Comparison of ENCODE assay signal across 22 mouse cellular contexts in the genomic region with DNA sequence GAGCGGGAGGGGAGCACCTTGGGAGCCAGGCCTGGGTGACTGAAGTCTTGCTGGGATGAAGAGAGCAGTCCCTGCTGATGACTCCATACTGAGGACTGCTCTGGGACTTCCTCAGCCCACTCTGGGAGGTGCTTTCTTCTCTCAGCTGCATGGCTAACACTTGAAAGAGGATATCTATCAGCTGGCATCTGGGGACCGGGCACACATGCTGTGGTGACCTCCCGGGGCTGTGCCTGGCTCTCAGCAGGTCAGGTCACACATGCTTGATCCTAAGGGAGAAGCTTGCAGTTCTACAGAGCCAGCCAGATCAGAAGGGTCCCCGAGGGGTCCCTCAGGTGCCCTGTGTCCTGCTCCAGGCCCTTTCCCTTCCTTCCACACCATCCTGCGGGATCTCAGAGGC. TPM values are rescaled to one million over a fixed set of nuclear protein-coding genes. Genes with fewer than 3 reads are reported as not detected.
A peak's percentile ranks its signal among the peaks of the same experiment; 100 is the strongest.
DNase-seq lines count a peak whose midpoint lies in the region; ATAC-seq and TF ChIP-seq lines count a peak whose summit lies in the region.
"Had no signal": no experiment of that assay in that cellular context is flagged by ENCODE, and none has a peak within 500 bp of the region (broad histone marks: within the 10 kb centered on the region; RNA-seq: fewer than 3 reads in every experiment).

No protein-coding gene starts in this region.

- H3K4me3 ChIP-seq in heart, embryonic 15.5 days, result no peak overlapping the region
- no peak overlapping the region for H3K4me3 ChIP-seq in lung, embryonic 14.5 days (ENCODE audit: low read depth, low read length)
- H3K4me3 ChIP-seq in limb, embryonic 13.5 days, result no peak overlapping the region
- no peak overlapping the region for H3K4me3 ChIP-seq in left cerebral cortex, adult 2 months
- H3K4me3 ChIP-seq: erythroblast, embryonic 14.5 days; hindbrain, embryonic 12.5 days; midbrain, embryonic 12.5 days had no signal

- no peak overlapping the region for H3K4me2 ChIP-seq in heart, embryonic 15.5 days
- no peak overlapping the region for H3K4me2 ChIP-seq in lung, embryonic 14.5 days
- H3K4me2 ChIP-seq in limb, embryonic 13.5 days (replicated peaks), result no peak overlapping the region
- H3K4me2 ChIP-seq: hindbrain, embryonic 12.5 days; midbrain, embryonic 12.5 days had no signal

- DNase-seq in adrenal gland, postnatal 10 days, result peak; percentile 47
- no peak for DNase-seq in adrenal gland, adult 2 months
- DNase-seq in heart, adult 18-20 months, result no peak
- no peak for DNase-seq in lung, embryonic 14.5 days
- DNase-seq in lung, postnatal 14 days, result no peak
- DNase-seq in left cerebral cortex, adult 2 months (ENCODE audit: extremely low spot score in 1 of 2, low spot score in 2 of 2), result no peak
- DNase-seq: adrenal gland, postnatal 25 days; cerebellum, adult 9-10 months; forebrain, postnatal 0 days; gastrocnemius, postnatal 14 days; kidney, adult 8-10 months; layer of hippocampus, postnatal 36 days; lung, postnatal 36 days; spleen, adult 18-20 months; thymus, postnatal 14 days had no signal

- no peaks in the 10 kb centered on the region for H3K27me3 ChIP-seq in heart, embryonic 15.5 days
- no peaks in the 10 kb centered on the region for H3K27me3 ChIP-seq in lung, embryonic 14.5 days (ENCODE audit: insufficient read depth, low read length)
- no peaks in the 10 kb centered on the region for H3K27me3 ChIP-seq in limb, embryonic 13.5 days
- H3K27me3 ChIP-seq: hindbrain, embryonic 12.5 days; midbrain, embryonic 12.5 days had no signal

- H3K36me3 ChIP-seq in heart, embryonic 15.5 days, result no peaks in the 10 kb centered on the region; the same call in 1 of the 2 replicates
- no peaks in the 10 kb centered on the region for H3K36me3 ChIP-seq in lung, embryonic 14.5 days (ENCODE audit: insufficient read depth)
- H3K36me3 ChIP-seq in limb, embryonic 13.5 days, result peaks cover 3% of the 10 kb centered on the region; the same call in 1 of the 2 replicates

- H3K27ac ChIP-seq in heart, embryonic 15.5 days, result peak overlapping the region; percentile 56
- H3K27ac ChIP-seq in lung, embryonic 14.5 days (ENCODE audit: low read depth), result peak overlapping the region; percentile 20; the same call in 1 of the 2 replicates
- H3K27ac ChIP-seq in limb, embryonic 13.5 days, result no peak overlapping the region; the same call in 1 of the 2 replicates
- no peak overlapping the region for H3K27ac ChIP-seq in left cerebral cortex, adult 2 months
- H3K27ac ChIP-seq: hindbrain, embryonic 12.5 days; midbrain, embryonic 12.5 days had no signal

- intact Hi-C loops in left cerebral cortex, adult 2 months (cut with DNase I), result no loop called here

- ATAC-seq in heart, embryonic 15.5 days (replicated peaks; ENCODE audit: insufficient number of reproducible peaks, insufficient read depth, low FRiP score, low read depth), result no peak
- ATAC-seq in lung, embryonic 14.5 days (ENCODE audit: insufficient read depth), result no peak
- ATAC-seq in limb, embryonic 13.5 days (ENCODE audit: low FRiP score, low read depth), result no peak
- ATAC-seq: forebrain, postnatal 0 days had no signal

- no peak for TF ChIP-seq CTCF in lung, embryonic 14.5 days (IDR thresholded peaks at IDR 0.05; ENCODE audit: low read depth)
- no peak for TF ChIP-seq CTCF in left cerebral cortex, adult 2 months (IDR thresholded peaks at IDR 0.05)

- 52% methylated on average over 5 of the region's 5 CpGs for WGBS in heart, embryonic 15.5 days
- 56% methylated on average over 5 of the region's 5 CpGs for WGBS in lung, embryonic 14.5 days
- WGBS in limb, embryonic 13.5 days, result 58% methylated on average over 5 of the region's 5 CpGs

- H3K4me1 ChIP-seq in heart, embryonic 15.5 days (replicated peaks), result peaks cover 34% of the 10 kb centered on the region
- peaks cover 17% of the 10 kb centered on the region for H3K4me1 ChIP-seq in lung, embryonic 14.5 days (ENCODE audit: insufficient read depth)
- H3K4me1 ChIP-seq in limb, embryonic 13.5 days, result peaks cover 41% of the 10 kb centered on the region

- H3K9me3 ChIP-seq in heart, embryonic 15.5 days (replicated peaks), result no peaks in the 10 kb centered on the region
- no peaks in the 10 kb centered on the region for H3K9me3 ChIP-seq in lung, embryonic 14.5 days (ENCODE audit: low read depth, low read length)
- no peaks in the 10 kb centered on the region for H3K9me3 ChIP-seq in limb, embryonic 13.5 days
- H3K9me3 ChIP-seq: hindbrain, embryonic 12.5 days; midbrain, embryonic 12.5 days had no signal

- H3K9ac ChIP-seq in heart, embryonic 15.5 days, result peak overlapping the region; percentile 39; the same call in 1 of the 2 replicates
- no peak overlapping the region for H3K9ac ChIP-seq in lung, embryonic 14.5 days
- H3K9ac ChIP-seq in limb, embryonic 13.5 days, result peak overlapping the region; percentile 48
- H3K9ac ChIP-seq: forebrain, postnatal 0 days; hindbrain, embryonic 12.5 days had no signal

RNA-seq across cellular contexts. Expression of a gene that starts 22.6 kb away (rescaled TPM):
- total RNA-seq in adrenal gland, postnatal 10 days (2021), result 1 to 10 TPM in 1 of 2 experiments, under 1 TPM in 1; 0.99 to 1.2 TPM
- under 1 TPM in 1 of 2 experiments, not detected in 1; 0.59 TPM for total RNA-seq in adrenal gland, adult 2 months (2021)
- polyA plus RNA-seq in adrenal gland, adult 2 months (2012; rRNA removed), result 1.3 TPM in 2 replicates
- 0.63 and 0.73 TPM in 2 replicates for polyA plus RNA-seq in heart, embryonic 15.5 days (2015; fragmentation: Nextera tagmentation; extraction: Ambion mirVana)
- total RNA-seq in heart, adult 18-20 months (2021), result not detected
- 0.95 and 1.2 TPM in 2 replicates for polyA plus RNA-seq in lung, embryonic 14.5 days (2014; fragmentation: Nextera tagmentation; extraction: Ambion mirVana)
- 0.84 and 0.87 TPM in 2 replicates for polyA plus RNA-seq in limb, embryonic 13.5 days (2015; fragmentation: Nextera tagmentation; extraction: Ambion mirVana)
- 1 to 10 TPM; 2.3 to 2.7 TPM for total RNA-seq in left cerebral cortex, adult 2 months (2021)
- total RNA-seq: neutrophil, adult 5-6 weeks had no signal
- polyA plus RNA-seq: erythroblast, embryonic 14.5 days; liver, embryonic 16.5 days had no signal

RNA-seq across cellular contexts. Expression of a gene that starts 40.4 kb away (rescaled TPM):
- 100 to 1,000 TPM; 554 to 575 TPM for total RNA-seq in adrenal gland, postnatal 10 days (2021)
- 100 to 1,000 TPM; 414 to 589 TPM for total RNA-seq in adrenal gland, adult 2 months (2021)
- 80.7 and 95.4 TPM in 2 replicates for polyA plus RNA-seq in adrenal gland, adult 2 months (2012; rRNA removed)
- polyA plus RNA-seq in heart, embryonic 15.5 days (2015; fragmentation: Nextera tagmentation; extraction: Ambion mirVana), result 437 and 490 TPM in 2 replicates
- total RNA-seq in heart, adult 18-20 months (2021), result 100 to 1,000 TPM; 359 to 372 TPM
- 922 and 969 TPM in 2 replicates for polyA plus RNA-seq in lung, embryonic 14.5 days (2014; fragmentation: Nextera tagmentation; extraction: Ambion mirVana)
- 767 and 820 TPM in 2 replicates for polyA plus RNA-seq in limb, embryonic 13.5 days (2015; fragmentation: Nextera tagmentation; extraction: Ambion mirVana)
- 100 to 1,000 TPM; 223 to 241 TPM for total RNA-seq in left cerebral cortex, adult 2 months (2021)

Comparison
In these comparisons a context has a peak if more than half of its experiments do, and no peak if none do; other contexts are left out.
1. H3K27ac ChIP-seq: peak in heart, embryonic 15.5 days (single experiment) and lung, embryonic 14.5 days (single experiment); none in limb, embryonic 13.5 days (single experiment) and left cerebral cortex, adult 2 months (single experiment).